Comparison of ENCODE assay signal across 13 mouse cellular contexts in genomic region chr2:148439691-148440276, GRCm38 (mm10). TPM values are rescaled to one million over a fixed set of nuclear protein-coding genes. Genes with fewer than 3 reads are reported as not detected.
DNase-seq lines count a peak whose midpoint lies in the region; ATAC-seq and TF ChIP-seq lines count a peak whose summit lies in the region.
"Had no signal": no experiment of that assay in that cellular context is flagged by ENCODE, and none has a peak within 500 bp of the region (broad histone marks: within the 10 kb centered on the region; RNA-seq: fewer than 3 reads in every experiment).

No protein-coding gene starts in this region.

- ATAC-seq in heart, embryonic 13.5 days (ENCODE audit: extremely low read depth, insufficient number of reproducible peaks, low FRiP score, low TSS enrichment) = no peak
- ATAC-seq in lung, embryonic 14.5 days (ENCODE audit: insufficient read depth) = no peak
- ATAC-seq in intestine, postnatal 0 days = no peak
- ATAC-seq: hindbrain, embryonic 16.5 days had no signal

- H3K4me3 ChIP-seq in heart, embryonic 13.5 days = peak overlapping the region; percentile 52
- H3K4me3 ChIP-seq in lung, embryonic 14.5 days (ENCODE audit: low read depth, low read length) = peak overlapping the region; percentile 25
- H3K4me3 ChIP-seq in intestine, postnatal 0 days (ENCODE audit: low read depth, low read length) = no peak overlapping the region
- H3K4me3 ChIP-seq: layer of hippocampus, adult 2 months; limb, embryonic 10.5 days had no signal

- TF ChIP-seq CTCF in lung, embryonic 14.5 days (IDR thresholded peaks at IDR 0.05; ENCODE audit: low read depth) = no peak
- TF ChIP-seq CTCF in intestine, postnatal 0 days (IDR thresholded peaks at IDR 0.05; ENCODE audit: low read depth) = no peak

- peak overlapping the region; percentile 61 for H3K4me2 ChIP-seq in heart, embryonic 13.5 days
- peak overlapping the region; percentile 49 for H3K4me2 ChIP-seq in lung, embryonic 14.5 days
- H3K4me2 ChIP-seq in intestine, postnatal 0 days (replicated peaks; ENCODE audit: low read depth) = peak overlapping the region; percentile 0; the same call in 1 of the 2 replicates

- peak overlapping the region; percentile 58 for H3K9ac ChIP-seq in heart, embryonic 13.5 days
- H3K9ac ChIP-seq in lung, embryonic 14.5 days = no peak overlapping the region
- no peak overlapping the region for H3K9ac ChIP-seq in intestine, postnatal 0 days (ENCODE audit: low read depth, low read length)

- no peaks in the 10 kb centered on the region for H3K27me3 ChIP-seq in heart, embryonic 13.5 days (replicated peaks)
- H3K27me3 ChIP-seq in lung, embryonic 14.5 days (ENCODE audit: insufficient read depth, low read length) = no peaks in the 10 kb centered on the region
- H3K27me3 ChIP-seq in intestine, postnatal 0 days (replicated peaks; ENCODE audit: control insufficient read depth, insufficient read depth, low read length) = no peaks in the 10 kb centered on the region

- DNase-seq in heart, adult 8-10 months (ENCODE audit: low spot score) = no peak
- DNase-seq in lung, embryonic 14.5 days = no peak
- DNase-seq in lung, postnatal 25 days (ENCODE audit: low spot score) = no peak
- peak; percentile 34 for DNase-seq in NIH3T3 (ENCODE audit: low read depth)
- no peak for DNase-seq in yolk sac, embryonic 10.5 days (ENCODE audit: low spot score)
- DNase-seq: adrenal gland, postnatal 36 days; cerebellum, adult 2 months had no signal

- no peaks in the 10 kb centered on the region for H3K9me3 ChIP-seq in heart, embryonic 13.5 days
- H3K9me3 ChIP-seq in lung, embryonic 14.5 days (ENCODE audit: low read depth, low read length) = no peaks in the 10 kb centered on the region
- H3K9me3 ChIP-seq in intestine, postnatal 0 days (ENCODE audit: control insufficient read depth) = no peaks in the 10 kb centered on the region
- H3K9me3 ChIP-seq: limb, embryonic 10.5 days had no signal

- peaks cover 14% of the 10 kb centered on the region for H3K4me1 ChIP-seq in heart, embryonic 13.5 days
- peaks cover 12% of the 10 kb centered on the region for H3K4me1 ChIP-seq in lung, embryonic 14.5 days (ENCODE audit: insufficient read depth)
- no peaks in the 10 kb centered on the region for H3K4me1 ChIP-seq in intestine, postnatal 0 days (replicated peaks; ENCODE audit: control insufficient read depth, insufficient read depth, low read length)
- H3K4me1 ChIP-seq: limb, embryonic 10.5 days had no signal

- peak overlapping the region; percentile 39; the same call in 1 of the 2 replicates for H3K27ac ChIP-seq in heart, embryonic 13.5 days (replicated peaks)
- H3K27ac ChIP-seq in lung, embryonic 14.5 days (ENCODE audit: low read depth) = no peak overlapping the region
- H3K27ac ChIP-seq in intestine, postnatal 0 days (ENCODE audit: low read depth, low read length) = no peak overlapping the region
- H3K27ac ChIP-seq: layer of hippocampus, adult 2 months; limb, embryonic 10.5 days had no signal

- no peaks in the 10 kb centered on the region for H3K36me3 ChIP-seq in heart, embryonic 13.5 days
- no peaks in the 10 kb centered on the region; the same call in 1 of the 2 replicates for H3K36me3 ChIP-seq in lung, embryonic 14.5 days (ENCODE audit: insufficient read depth)
- H3K36me3 ChIP-seq in intestine, postnatal 0 days (ENCODE audit: control insufficient read depth, insufficient read depth) = no peaks in the 10 kb centered on the region
- H3K36me3 ChIP-seq: limb, embryonic 10.5 days had no signal

- WGBS in heart, embryonic 13.5 days = 28% methylated on average over 3 of the region's 3 CpGs
- 37% methylated on average over 3 of the region's 3 CpGs for WGBS in lung, embryonic 14.5 days
- WGBS in intestine, postnatal 0 days = 51% methylated on average over 3 of the region's 3 CpGs

RNA-seq across cellular contexts. Expression of gene Cd93, which starts 3.6 kb away (rescaled TPM):
- 24.4 and 25.3 TPM in 2 replicates for polyA plus RNA-seq in heart, embryonic 13.5 days (2015; fragmentation: Nextera tagmentation; extraction: Ambion mirVana)
- 10 to 100 TPM; 30.6 to 48.2 (median 40.0) TPM for total RNA-seq in heart, adult 8-10 months (2022)
- 33.7 and 34.4 TPM in 2 replicates for polyA plus RNA-seq in lung, embryonic 14.5 days (2014; fragmentation: Nextera tagmentation; extraction: Ambion mirVana)
- polyA plus RNA-seq in intestine, postnatal 0 days (2015; fragmentation: Nextera tagmentation; extraction: Ambion mirVana) = 4.8 and 5.0 TPM in 2 replicates

RNA-seq across cellular contexts. Expression of gene Thbd, which starts 31.8 kb away (rescaled TPM):
- 13.3 and 16.6 TPM in 2 replicates for polyA plus RNA-seq in heart, embryonic 13.5 days (2015; fragmentation: Nextera tagmentation; extraction: Ambion mirVana)
- 10 to 100 TPM; 34.5 to 51.7 (median 43.7) TPM for total RNA-seq in heart, adult 8-10 months (2022)
- polyA plus RNA-seq in lung, embryonic 14.5 days (2014; fragmentation: Nextera tagmentation; extraction: Ambion mirVana) = 115 and 116 TPM in 2 replicates
- 18.1 and 18.3 TPM in 2 replicates for polyA plus RNA-seq in intestine, postnatal 0 days (2015; fragmentation: Nextera tagmentation; extraction: Ambion mirVana)

RNA-seq across cellular contexts. Expression of gene Sstr4, which starts 44.6 kb away (rescaled TPM):
- polyA plus RNA-seq in heart, embryonic 13.5 days (2015; fragmentation: Nextera tagmentation; extraction: Ambion mirVana) = 0.94 and 1.3 TPM in 2 replicates
- 1 to 10 TPM in 3 of 4 experiments, under 1 TPM in 1; 0.98 to 1.8 (median 1.3) TPM for total RNA-seq in heart, adult 8-10 months (2022)
- 4.8 and 5.9 TPM in 2 replicates for polyA plus RNA-seq in lung, embryonic 14.5 days (2014; fragmentation: Nextera tagmentation; extraction: Ambion mirVana)
- polyA plus RNA-seq in intestine, postnatal 0 days (2015; fragmentation: Nextera tagmentation; extraction: Ambion mirVana) = 0.78 and 1.1 TPM in 2 replicates
- total RNA-seq: megakaryocyte-erythroid progenitor cell, adult 5-6 weeks had no signal

Comparison
In these comparisons a context has a peak if more than half of its experiments do, and no peak if none do; other contexts are left out.
1. H3K4me2 ChIP-seq: peak in every context shown above with its lines; median percentile 61 in heart, embryonic 13.5 days; 49 in lung, embryonic 14.5 days; 0 in intestine, postnatal 0 days.